Mouse (Mus musculus): Measurements from ENCODE around the gene Alkbh7. TPM values are rescaled to one million over a fixed set of nuclear protein-coding genes. Genes with fewer than 3 reads are reported as not detected.

The Alkbh7 gene
- total RNA-seq, 2 experiments from 2014 or later = 67.5 to 69.9 TPM

GRCm38 (mm10) chr17:56985656-56986055, 11.5 kb upstream of the Alkbh7 start:
- intact Hi-C loops (cut with DNase I) = no loop called here
- DNase-seq = no peak

- intact Hi-C loops (cut with DNase I) = no loop called here
- no peak for DNase-seq
Observed at GRCm38 (mm10) chr17:56986105-56986805, 10.9 kb upstream of the Alkbh7 start.

GRCm38 (mm10) chr17:56988441-56988840, 8.7 kb upstream of the Alkbh7 start:
- intact Hi-C loops (cut with DNase I) = no loop called here
- DNase-seq = no peak

- intact Hi-C loops (cut with DNase I) = no loop called here
- DNase-seq = no peak
Observed at GRCm38 (mm10) chr17:56988921-56989430, 8.2 kb upstream of the Alkbh7 start.

- intact Hi-C loops (cut with DNase I) = loop anchor here (1.0 to 10.0 kb wide), 4 partner anchors 21 to 265 kb away; partner anchors contain the start of genes Gm17949, Gtf2f1 and Mllt1
- no peak for DNase-seq
Observed at GRCm38 (mm10) chr17:56989467-56990114, 7.5 kb upstream of the Alkbh7 start.

GRCm38 (mm10) chr17:56990115-56990746, 6.9 kb upstream of the Alkbh7 start, which contains the start of gene Clpp:
TSS of gene Clpp (plus strand) at chr17:56990305.
- peak; percentile 91 to 95 for DNase-seq
- intact Hi-C loops (cut with DNase I) = loop anchor here (1.0 to 10.0 kb wide), 4 partner anchors 21 to 265 kb away; partner anchors contain the start of genes Gm17949, Gtf2f1 and Mllt1

GRCm38 (mm10) chr17:56990966-56991365, 6.2 kb upstream of the Alkbh7 start:
- DNase-seq = no peak
- intact Hi-C loops (cut with DNase I) = loop anchor here (1.0 to 10.0 kb wide), 4 partner anchors 20 to 264 kb away; partner anchors contain the start of genes Gm17949, Gtf2f1 and Mllt1

- no peak for DNase-seq
- intact Hi-C loops (cut with DNase I) = loop anchor here (10.0 kb wide), 1 partner anchor 260 kb away; no protein-coding TSS in a partner anchor
Observed at GRCm38 (mm10) chr17:56995046-56995445, 2.1 kb upstream of the Alkbh7 start.

GRCm38 (mm10) chr17:56996506-56996905, 633 bp upstream of the Alkbh7 start:
- intact Hi-C loops (cut with DNase I) = loop anchor here (2.0 to 10.0 kb wide), 3 partner anchors 170 to 338 kb away; no protein-coding TSS in a partner anchor
- no peak for DNase-seq

GRCm38 (mm10) chr17:56999414-56999813, 2.3 kb downstream of the Alkbh7 start:
- no peak for DNase-seq
- intact Hi-C loops (cut with DNase I) = loop anchor here (10.0 kb wide), 1 partner anchor 255 kb away; no protein-coding TSS in a partner anchor

GRCm38 (mm10) chr17:56999968-57000609, 3.0 kb downstream of the Alkbh7 start, which contains the start of gene Pspn:
TSS of gene Pspn (minus strand) at chr17:57000018.
- no peak for DNase-seq
- intact Hi-C loops (cut with DNase I) = loop anchor here (10.0 kb wide), 1 partner anchor 255 kb away; no protein-coding TSS in a partner anchor

- intact Hi-C loops (cut with DNase I) = no loop called here
- no peak for DNase-seq
Observed at GRCm38 (mm10) chr17:57001228-57001627, 4.1 kb downstream of the Alkbh7 start.

- intact Hi-C loops (cut with DNase I) = loop anchor here (1.0 kb wide), 1 partner anchor 114 kb away; no protein-coding TSS in a partner anchor
Observed at GRCm38 (mm10) chr17:57003994-57004393, 6.9 kb downstream of the Alkbh7 start.

GRCm38 (mm10) chr17:57007137-57007905, 10.2 kb downstream of the Alkbh7 start:
- intact Hi-C loops (cut with DNase I) = no loop called here
- DNase-seq = no peak

More at GRCm38 (mm10) chr17:57003994-57004393, 6.9 kb downstream of the Alkbh7 start:
- no peak for DNase-seq

GRCm38 (mm10) chr17:57010911-57011235, 13.7 kb downstream of the Alkbh7 start:
- intact Hi-C loops (cut with DNase I) = loop anchor here (2.0 kb wide), 1 partner anchor 20 kb away; the partner anchor contains the start of gene Clpp
- no peak for DNase-seq

GRCm38 (mm10) chr17:57011236-57012141, 14.3 kb downstream of the Alkbh7 start, which contains the start of the genes Gtf2f1 and Gm17949:
TSS of gene Gtf2f1 (minus strand) at chr17:57011288.
TSS of gene Gm17949 (plus strand) at chr17:57011469.
- intact Hi-C loops (cut with DNase I) = loop anchor here (2.0 kb wide), 1 partner anchor 21 kb away; the partner anchor contains the start of gene Clpp
- DNase-seq = peak; percentile 88 to 93

GRCm38 (mm10) chr17:57012245-57012795, 15.2 kb downstream of the Alkbh7 start:
- no peak for DNase-seq
- intact Hi-C loops (cut with DNase I) = no loop called here

GRCm38 (mm10) chr17:57019693-57020092, 22.6 kb downstream of the Alkbh7 start:
- no peak for DNase-seq
- intact Hi-C loops (cut with DNase I) = no loop called here
